Mouse (Mus musculus) Muller cell, postnatal 12 days (primary cell): ENCODE measurements around the gene Uqcrfs1.

ENCODE experiments used
- DNase-seq: peaks from one replicate; pipeline ENCODE4 v3.0.0-alpha.2; 2015; ENCODE audit errors: inconsistent ontology term

Gene Uqcrfs1

GRCm38 (mm10) chr13:30544856-30545604 lies at the start of gene Uqcrfs1:
Uqcrfs1 (minus strand) TSS chr13:30545362.
- DNase-seq = peak; percentile 97

- DNase-seq = no peak
Observed at GRCm38 (mm10) chr13:30585786-30586185, 40.6 kb upstream of the Uqcrfs1 start.

GRCm38 (mm10) chr13:30582541-30582940 lies 37.4 kb upstream of the Uqcrfs1 start:
- DNase-seq = no peak

GRCm38 (mm10) chr13:30578806-30579205 lies 33.6 kb upstream of the Uqcrfs1 start:
- DNase-seq = no peak

- DNase-seq = no peak
Observed at GRCm38 (mm10) chr13:30576819-30577218, 31.7 kb upstream of the Uqcrfs1 start.

GRCm38 (mm10) chr13:30572971-30573370 lies 27.8 kb upstream of the Uqcrfs1 start:
- no peak for DNase-seq

- DNase-seq = no peak
Observed at GRCm38 (mm10) chr13:30570182-30570581, 25.0 kb upstream of the Uqcrfs1 start.

GRCm38 (mm10) chr13:30567571-30567970 lies 22.4 kb upstream of the Uqcrfs1 start:
- DNase-seq = no peak

GRCm38 (mm10) chr13:30566767-30567166 lies 21.6 kb upstream of the Uqcrfs1 start:
- DNase-seq = peak; percentile 54

GRCm38 (mm10) chr13:30560603-30561002 lies 15.4 kb upstream of the Uqcrfs1 start:
- DNase-seq = no peak

- DNase-seq = no peak
Observed at GRCm38 (mm10) chr13:30560052-30560451, 14.9 kb upstream of the Uqcrfs1 start.

GRCm38 (mm10) chr13:30557751-30558150 lies 12.6 kb upstream of the Uqcrfs1 start:
- no peak for DNase-seq

GRCm38 (mm10) chr13:30553051-30553587 lies 8.0 kb upstream of the Uqcrfs1 start:
- DNase-seq = no peak

GRCm38 (mm10) chr13:30549339-30549738 lies 4.2 kb upstream of the Uqcrfs1 start:
- DNase-seq = no peak

- DNase-seq = peak; percentile 57
Observed at GRCm38 (mm10) chr13:30548835-30549234, 3.7 kb upstream of the Uqcrfs1 start.

GRCm38 (mm10) chr13:30530761-30531160 lies 14.4 kb downstream of the Uqcrfs1 start:
- DNase-seq = peak; percentile 44

- no peak for DNase-seq
Observed at GRCm38 (mm10) chr13:30524961-30525360, 20.2 kb downstream of the Uqcrfs1 start.

- no peak for DNase-seq
Observed at GRCm38 (mm10) chr13:30523971-30524370, 21.2 kb downstream of the Uqcrfs1 start.

- no peak for DNase-seq
Observed at GRCm38 (mm10) chr13:30523246-30523891, 21.8 kb downstream of the Uqcrfs1 start.

GRCm38 (mm10) chr13:30521282-30521902 lies 23.8 kb downstream of the Uqcrfs1 start:
- no peak for DNase-seq

- no peak for DNase-seq
Observed at GRCm38 (mm10) chr13:30518191-30518590, 27.0 kb downstream of the Uqcrfs1 start.

GRCm38 (mm10) chr13:30507651-30508050 lies 37.5 kb downstream of the Uqcrfs1 start:
- no peak for DNase-seq
